Mouse (Mus musculus) kidney, postnatal 0 days (tissue): ENCODE measurements around the gene Uspl1. TPM values are rescaled to one million over a fixed set of nuclear protein-coding genes. Genes with fewer than 3 reads are reported as not detected.

ENCODE experiments used
- ATAC-seq: fragments of 200-750 bp; cut with Nextera tagmentation; replicated peaks from 2 replicates; pipeline ENCODE4 v1.8.0; 2017; ENCODE audit warnings: low read depth, moderate number of reproducible peaks, moderate TSS enrichment, moderate library complexity; ENCODE audit not compliant: low FRiP score
- DNase-seq: peaks from one replicate; pipeline ENCODE4 v3.0.0-alpha.2; 2016; ENCODE audit warnings: low spot score
- H3K27ac ChIP-seq: fragments of 300-500 bp; sonication (generic); 2 replicates; pipeline ENCODE4 v1.5.1; 2014; ENCODE audit warnings: mild to moderate bottlenecking
- H3K27me3 ChIP-seq: fragments of 300-500 bp; sonication (generic); 2 replicates; pipeline ENCODE4 v1.6.1; 2014; ENCODE audit warnings: low read length, mixed read lengths; ENCODE audit not compliant: insufficient read depth
- H3K36me3 ChIP-seq: fragments of 300-500 bp; sonication (generic); 2 replicates; pipeline ENCODE4 v1.6.1; 2014; ENCODE audit warnings: low read length, mixed read lengths; ENCODE audit not compliant: insufficient read depth
- H3K4me1 ChIP-seq: fragments of 300-500 bp; sonication (generic); replicated peaks from 2 replicates; pipeline ENCODE4 v1.6.1; 2014; ENCODE audit warnings: antibody characterized with exemption, low read length, mixed read lengths; ENCODE audit not compliant: insufficient read depth
- H3K4me2 ChIP-seq: fragments of 300-500 bp; sonication (generic); 2 replicates; pipeline ENCODE4 v1.6.1; 2014; ENCODE audit warnings: mild to moderate bottlenecking, low read length, moderate library complexity, mixed read lengths
- H3K4me3 ChIP-seq: fragments of 300-500 bp; sonication (generic); replicated peaks from 2 replicates; pipeline ENCODE4 v1.5.1; 2014; ENCODE audit warnings: low read depth, low read length
- H3K9ac ChIP-seq: fragments of 300-500 bp; sonication (generic); 2 replicates; pipeline ENCODE4 v1.6.1; 2014; ENCODE audit warnings: low read depth, low read length
- H3K9me3 ChIP-seq: fragments of 300-500 bp; sonication (generic); replicated peaks from 2 replicates; pipeline ENCODE4 v1.6.1; 2016; ENCODE audit warnings: low read length, inconsistent platforms, mixed read lengths
- CTCF ChIP-seq: IDR thresholded peaks from 2 replicates; pipeline ENCODE4 v1.5.1; 2016; ENCODE audit warnings: antibody characterized with exemption, low read depth, mild to moderate bottlenecking, moderate library complexity
- WGBS: fragments of 180-500 bp; shearing (Covaris S2); extraction: QIAGEN DNeasy Blood & Tissue Kit; methylation state at CpG from one replicate; pipeline ENCODE4 v1.1.7; 2014; 5-methylcytosine and 5-hydroxymethylcytosine counted together
- polyA plus RNA-seq: library from polyadenylated mRNA; unstranded; fragments of >200 nt; fragmentation: Nextera tagmentation; extraction: Ambion mirVana; gene quantifications from 2 replicates; pipeline ENCODE4 v1.2.1, GENCODE M21; 2015

The Uspl1 gene
- polyA plus RNA-seq, 1 experiment from 2014 or later = 29.2 TPM

DNA sequence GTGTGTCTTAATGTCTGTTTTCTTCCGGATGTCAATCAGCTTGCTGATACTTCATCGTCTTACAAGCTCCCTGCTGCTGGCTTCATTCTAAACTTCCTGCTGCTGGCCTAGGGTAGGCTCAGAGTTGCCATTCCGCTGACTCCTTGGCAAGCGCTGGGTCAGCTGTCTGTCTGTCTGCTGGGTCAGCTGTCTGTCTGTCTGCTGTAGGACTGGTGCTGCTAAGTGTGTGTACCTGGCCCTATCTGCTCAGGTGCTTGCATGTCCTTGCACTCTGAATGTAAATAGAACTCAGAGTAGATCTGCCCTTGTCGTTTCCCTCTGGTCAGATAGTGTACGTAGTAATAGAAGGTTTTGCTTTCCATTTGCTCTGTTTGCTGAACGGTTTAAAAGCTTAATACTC lies 20.7 kb downstream of the Uspl1 start:
- H3K27ac ChIP-seq = no peak overlapping the region
- DNase-seq (no peak), ATAC-seq (no peak)
- no peak overlapping the region for H3K9ac ChIP-seq
- H3K4me1 ChIP-seq = 0 out of 2 replicates have a peak, but pooled peaks cover 3% of the 10 kb centered on the region
- WGBS = 89% methylated on average over 7 of the region's 7 CpGs
- H3K4me2 ChIP-seq = no peak overlapping the region
- peaks cover 44% of the 10 kb centered on the region for H3K36me3 ChIP-seq
- H3K27me3 ChIP-seq = no peaks in the 10 kb centered on the region
- H3K9me3 ChIP-seq = no peaks in the 10 kb centered on the region
- no peak overlapping the region for H3K4me3 ChIP-seq
- TF ChIP-seq CTCF = no peak

DNA sequence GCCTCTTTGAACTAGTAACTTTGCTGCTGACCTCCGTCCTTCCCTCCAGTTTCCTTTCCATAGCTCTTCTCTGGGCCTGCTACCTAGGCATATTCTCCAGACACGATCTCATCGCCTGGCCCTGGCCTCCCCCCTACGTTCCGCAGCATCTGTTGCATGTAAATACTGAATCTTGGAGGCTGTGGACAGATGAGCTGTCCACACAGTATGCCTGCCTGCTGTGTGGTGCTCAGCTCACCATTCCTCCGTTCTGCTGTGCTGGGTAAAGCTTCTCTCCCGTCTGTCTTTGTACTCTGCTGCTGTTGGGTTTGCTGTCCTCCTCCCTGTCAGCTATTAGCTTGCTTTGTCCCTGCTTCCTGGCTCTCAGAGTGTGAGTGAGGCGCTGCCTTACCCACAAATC lies 21.1 kb downstream of the Uspl1 start:
- H3K4me1 ChIP-seq = 0 out of 2 replicates have a peak, but pooled peaks cover 3% of the 10 kb centered on the region
- H3K27me3 ChIP-seq = no peaks in the 10 kb centered on the region
- H3K9ac ChIP-seq = no peak overlapping the region
- ATAC-seq = no peak
- DNase-seq = no peak
- no peaks in the 10 kb centered on the region for H3K9me3 ChIP-seq
- no peak overlapping the region for H3K4me3 ChIP-seq
- peaks cover 49% of the 10 kb centered on the region for H3K36me3 ChIP-seq
- TF ChIP-seq CTCF = no peak
- 81% methylated on average over 8 of the region's 8 CpGs for WGBS
- H3K27ac ChIP-seq = no peak overlapping the region
- H3K4me2 ChIP-seq = no peak overlapping the region

DNA sequence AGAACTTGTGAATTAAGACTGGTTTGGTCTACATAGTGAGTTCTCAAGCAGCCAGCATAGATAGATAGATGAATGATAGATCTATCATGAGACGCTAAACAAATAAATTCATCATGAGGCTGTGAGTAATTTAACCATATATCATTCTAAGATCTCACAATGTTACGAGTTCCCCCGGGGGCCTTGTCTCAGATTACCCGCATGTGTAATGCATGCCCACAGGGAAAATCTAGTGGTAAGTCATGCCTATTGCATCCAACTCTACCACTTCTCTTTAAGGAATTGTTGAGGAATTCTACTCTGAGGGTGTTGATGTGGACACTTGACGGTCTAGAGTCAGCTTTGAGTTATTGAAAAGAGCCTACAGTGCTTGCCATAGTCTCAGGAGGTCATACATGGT lies 22.1 kb downstream of the Uspl1 start:
- ATAC-seq = no peak

DNA sequence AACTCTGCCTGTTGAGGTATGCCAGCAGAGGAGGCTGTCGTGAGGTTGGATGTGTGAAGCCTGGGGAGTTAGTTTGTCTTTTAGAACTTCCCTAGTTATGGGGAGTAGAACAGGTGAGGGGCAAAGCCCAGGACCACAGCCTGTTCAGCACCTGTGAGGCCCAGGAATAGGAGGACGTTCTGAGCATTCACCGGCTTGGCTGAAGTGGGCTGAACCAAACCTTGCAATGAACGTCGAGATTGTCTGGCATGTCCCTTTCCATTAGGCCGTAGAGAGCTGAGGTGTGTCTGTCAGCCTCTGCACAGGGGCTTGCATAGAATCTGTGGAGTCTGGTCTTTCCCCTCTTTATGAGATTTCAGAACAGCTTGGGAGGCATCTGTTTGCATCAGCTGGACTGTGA lies 23.5 kb downstream of the Uspl1 start:
- DNase-seq = no peak
- H3K9ac ChIP-seq = no peak overlapping the region
- H3K27me3 ChIP-seq = no peaks in the 10 kb centered on the region
- H3K4me3 ChIP-seq = no peak overlapping the region
- peaks cover 45% of the 10 kb centered on the region for H3K36me3 ChIP-seq
- no peak overlapping the region for H3K27ac ChIP-seq
- H3K4me2 ChIP-seq = no peak overlapping the region
- H3K4me1 ChIP-seq = 0 out of 2 replicates have a peak, but pooled peaks cover 6% of the 10 kb centered on the region
- TF ChIP-seq CTCF = no peak
- 85% methylated on average over 6 of the region's 6 CpGs for WGBS
- ATAC-seq = no peak
- no peaks in the 10 kb centered on the region for H3K9me3 ChIP-seq

More for the DNA sequence above, 22.1 kb downstream of the Uspl1 start:
- no peak for TF ChIP-seq CTCF
- DNase-seq = no peak
- WGBS = 64% methylated on average over 5 of the region's 5 CpGs
- Histone ChIP-seq H3K4me3 (no peak overlapping the region), H3K4me2 (no peak overlapping the region), H3K9ac (no peak overlapping the region), H3K27ac (no peak overlapping the region), H3K9me3 (no peaks in the 10 kb centered on the region), H3K36me3 (peaks cover 49% of the 10 kb centered on the region), H3K27me3 (no peaks in the 10 kb centered on the region), H3K4me1 (0 out of 2 replicates have a peak, but pooled peaks cover 3% of the 10 kb centered on the region)

DNA sequence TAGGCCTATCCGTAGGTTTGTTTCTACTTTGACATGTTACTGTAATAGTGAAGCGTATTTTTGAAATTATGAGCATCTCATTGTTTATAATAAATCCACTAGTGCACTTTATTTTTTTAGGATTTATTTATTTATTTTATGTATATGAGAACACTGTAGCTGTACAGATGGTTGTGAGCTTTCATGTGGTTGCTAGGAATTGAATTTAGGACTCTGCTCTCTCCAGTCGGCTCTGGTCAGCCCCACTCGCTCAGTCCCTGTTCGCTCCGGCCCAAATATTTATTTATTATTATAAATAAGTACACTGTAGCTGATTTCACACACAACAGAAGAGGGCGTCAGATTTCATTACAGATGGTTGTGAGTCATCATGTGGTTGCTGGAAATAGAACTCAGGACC lies 24.6 kb downstream of the Uspl1 start:
- H3K27me3 ChIP-seq = no peaks in the 10 kb centered on the region
- no peak for ATAC-seq
- DNase-seq = no peak
- no peak for TF ChIP-seq CTCF
- no peak overlapping the region for H3K9ac ChIP-seq
- 0 out of 2 replicates have a peak, but pooled peaks cover 3% of the 10 kb centered on the region for H3K4me1 ChIP-seq
- WGBS = 92% methylated on average over 7 of the region's 7 CpGs
- H3K4me2 ChIP-seq = no peak overlapping the region
- H3K27ac ChIP-seq = no peak overlapping the region
- no peak overlapping the region for H3K4me3 ChIP-seq
- no peaks in the 10 kb centered on the region for H3K9me3 ChIP-seq
- peaks cover 48% of the 10 kb centered on the region for H3K36me3 ChIP-seq

- H3K27me3 ChIP-seq = no peaks in the 10 kb centered on the region
- H3K36me3 ChIP-seq = peaks cover 47% of the 10 kb centered on the region
- H3K4me1 ChIP-seq = 0 out of 2 replicates have a peak, but pooled peaks cover 3% of the 10 kb centered on the region
- no peak overlapping the region for H3K27ac ChIP-seq
- H3K9ac ChIP-seq = no peak overlapping the region
- no peak for ATAC-seq
- H3K9me3 ChIP-seq = no peaks in the 10 kb centered on the region
- WGBS = 89% methylated on average over 8 of the region's 8 CpGs
- no peak overlapping the region for H3K4me3 ChIP-seq
- no peak for TF ChIP-seq CTCF
- H3K4me2 ChIP-seq = no peak overlapping the region
- DNase-seq = no peak
Measured at GRCm38 (mm10) chr5:149209328-149209727, 25.2 kb downstream of the Uspl1 start.

DNA sequence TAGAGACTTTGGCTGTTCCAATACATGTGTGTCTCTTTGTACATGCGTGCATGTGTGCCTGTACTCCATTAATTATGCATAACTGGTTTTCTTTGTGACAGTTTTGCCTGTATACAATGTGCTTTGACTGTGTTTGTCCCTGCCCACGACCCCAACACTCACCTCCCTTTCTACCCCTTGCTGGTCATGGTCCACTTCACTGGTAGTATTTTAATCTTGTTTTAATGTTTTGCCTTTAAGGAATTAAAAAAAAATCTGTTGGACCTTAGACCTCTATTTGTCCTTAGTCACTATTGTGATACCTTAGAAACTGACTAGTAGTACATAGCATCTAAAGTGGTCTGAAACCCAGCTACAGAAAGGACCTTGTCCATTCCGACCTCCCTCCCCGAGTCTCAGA lies 26.9 kb downstream of the Uspl1 start:
- H3K36me3 ChIP-seq = peaks cover 45% of the 10 kb centered on the region
- H3K4me1 ChIP-seq = 0 out of 2 replicates have a peak, but pooled peaks cover 3% of the 10 kb centered on the region
- DNase-seq (no peak), ATAC-seq (no peak)
- no peaks in the 10 kb centered on the region for H3K27me3 ChIP-seq
- no peak overlapping the region for H3K27ac ChIP-seq
- H3K4me2 ChIP-seq = no peak overlapping the region
- no peak overlapping the region for H3K4me3 ChIP-seq
- TF ChIP-seq CTCF = no peak
- H3K9me3 ChIP-seq = no peaks in the 10 kb centered on the region
- no peak overlapping the region for H3K9ac ChIP-seq
- WGBS = 76% methylated on average over 4 of the region's 4 CpGs
